Mouse (Mus musculus) kidney, adult 8-10 months (tissue): ENCODE results near the gene Olfr1243.
"Not testable (repeated sequence)": the region's sequence is repeated elsewhere in the genome, so short reads cannot be mapped to it uniquely, and the experiment has no call there.

Source experiments
- DNase-seq, 2 experiments: peaks; one replicate each; pipeline ENCODE4 v3.0.0; 2022

Gene Olfr1243

GRCm38 (mm10) chr2:89531387-89531786 is at the start of gene Olfr1243:
TSS of gene Olfr1243 (minus strand) at chr2:89531487.
- DNase-seq: no peak

- no peak for DNase-seq
These were observed 47.1 kb upstream of the Olfr1243 start, which contains the start of gene Olfr1245 for GRCm38 (mm10) chr2:89578347-89578746. TSS of gene Olfr1245 (minus strand) at chr2:89578447.

GRCm38 (mm10) chr2:89562706-89563105 is 31.4 kb upstream of the Olfr1243 start:
- DNase-seq: not testable (repeated sequence)

GRCm38 (mm10) chr2:89544516-89544915 is 13.2 kb upstream of the Olfr1243 start:
- DNase-seq: no peak

- DNase-seq: no peak
These were observed 8.6 kb upstream of the Olfr1243 start for GRCm38 (mm10) chr2:89539923-89540322.

DNA sequence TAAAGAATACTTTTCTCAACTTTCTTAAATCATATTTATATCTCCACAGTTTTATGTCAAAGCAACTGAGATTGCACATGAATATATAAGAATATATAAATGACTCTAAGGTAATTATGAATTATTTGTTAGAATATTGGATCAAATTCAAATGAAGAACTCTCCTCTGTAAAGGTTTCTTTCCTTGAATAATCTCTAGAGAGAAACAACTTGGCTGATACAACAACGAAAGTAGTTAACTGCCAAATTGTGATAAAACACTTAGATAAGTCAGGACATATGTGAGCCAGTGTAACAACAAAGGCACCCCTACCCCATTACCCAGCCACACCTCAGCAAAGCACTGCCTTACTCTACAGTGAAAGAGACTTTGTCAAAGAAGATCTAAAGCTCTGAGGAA is 33.1 kb downstream of the Olfr1243 start, which contains the start of gene Olfr1242:
Olfr1242 (minus strand) TSS at position 101 of the 400 bp plus-strand sequence.
- DNase-seq: no peak

DNA sequence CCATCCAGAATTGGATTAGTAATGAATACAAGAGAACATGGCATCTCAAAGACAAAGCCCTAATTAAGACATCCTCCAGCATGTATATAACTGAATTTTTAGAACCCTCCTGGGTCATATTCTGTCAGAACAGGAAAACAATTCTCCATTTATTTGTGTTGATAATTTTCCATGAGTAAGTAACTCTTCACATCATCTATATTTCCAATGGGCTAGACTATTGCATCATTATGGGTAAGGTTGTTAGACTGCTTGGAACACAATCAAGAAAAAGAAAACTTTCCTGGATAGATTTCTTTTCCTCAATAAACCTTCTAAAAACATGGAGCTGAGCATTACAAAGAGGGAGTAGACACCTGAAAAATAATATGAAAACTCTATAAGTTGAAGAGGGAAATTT is 44.3 kb downstream of the Olfr1243 start, which contains the start of gene Olfr1241:
Olfr1241 (minus strand) TSS at position 101 of the 400 bp plus-strand sequence.
- no peak for DNase-seq
